Mouse (Mus musculus) heart, postnatal 14 days (tissue): ENCODE results near the gene Tert. TPM values are rescaled to one million over a fixed set of nuclear protein-coding genes. Genes with fewer than 3 reads are reported as not detected.
A peak's percentile ranks its signal among the peaks of the same experiment; 100 is the strongest.

ENCODE experiments used
- DNase-seq, 2 experiments: peaks; one replicate each; pipeline ENCODE4 v3.0.0; 2021 to 2022
- intact Hi-C: fragments of 180-260 bp; cut with DNase I; formaldehyde crosslinking; loops from one replicate; pipeline ENCODE4 v1.15.1; 2025
- total RNA-seq, 2 experiments: library from RNA; stranded (reverse); gene quantifications; 2 replicates each; pipeline ENCODE4 v1.2.3; 2021

The Tert gene
- total RNA-seq, 2 experiments from 2014 or later, result 0.14 to 0.41 TPM

GRCm38 (mm10) chr13:73658953-73659352 lies 32.2 kb downstream of the Tert start:
- intact Hi-C loops, result no loop called here
- DNase-seq, result no peak

- no peak for DNase-seq
- intact Hi-C loops, result no loop called here
Observed at GRCm38 (mm10) chr13:73660163-73660695, 33.5 kb downstream of the Tert start.

- DNase-seq, result no peak
- intact Hi-C loops, result no loop called here
Observed at GRCm38 (mm10) chr13:73675161-73675560, 48.5 kb downstream of the Tert start.

GRCm38 (mm10) chr13:73677853-73678252 lies 51.1 kb downstream of the Tert start, which contains the start of gene Slc6a18:
Gene Slc6a18 (minus strand): TSS chr13:73678023.
- no peak for DNase-seq
- intact Hi-C loops, result no loop called here

- no peak for DNase-seq
- intact Hi-C loops, result no loop called here
Observed at GRCm38 (mm10) chr13:73679311-73679710, 52.6 kb downstream of the Tert start.

GRCm38 (mm10) chr13:73680394-73680793 lies 53.7 kb downstream of the Tert start:
- intact Hi-C loops, result no loop called here

GRCm38 (mm10) chr13:73682226-73682625 lies 55.5 kb downstream of the Tert start:
- intact Hi-C loops, result no loop called here
- DNase-seq, result no peak

More at GRCm38 (mm10) chr13:73680394-73680793, 53.7 kb downstream of the Tert start:
- no peak for DNase-seq

- peak; percentile 19 to 49 for DNase-seq
- intact Hi-C loops, result no loop called here
Observed at GRCm38 (mm10) chr13:73683682-73684081, 57.0 kb downstream of the Tert start.

GRCm38 (mm10) chr13:73684412-73684811 lies 57.7 kb downstream of the Tert start:
- DNase-seq, result no peak
- intact Hi-C loops, result no loop called here

GRCm38 (mm10) chr13:73685502-73685901 lies 58.8 kb downstream of the Tert start:
- intact Hi-C loops, result no loop called here
- DNase-seq, result no peak

GRCm38 (mm10) chr13:73687601-73688000 lies 60.9 kb downstream of the Tert start:
- intact Hi-C loops, result no loop called here
- DNase-seq, result no peak

GRCm38 (mm10) chr13:73688934-73689333 lies 62.2 kb downstream of the Tert start:
- no peak for DNase-seq
- intact Hi-C loops, result no loop called here

- peak; percentile 55 to 70 for DNase-seq
Observed at GRCm38 (mm10) chr13:73692249-73692868, 65.6 kb downstream of the Tert start.

GRCm38 (mm10) chr13:73693333-73693732 lies 66.6 kb downstream of the Tert start:
- intact Hi-C loops, result loop anchor here (2.0 kb wide), 1 partner anchor 47 kb away; no protein-coding TSS in a partner anchor

More at GRCm38 (mm10) chr13:73692249-73692868, 65.6 kb downstream of the Tert start:
- intact Hi-C loops, result loop anchor here (1.0 to 2.0 kb wide), 2 partner anchors 46 to 179 kb away; no protein-coding TSS in a partner anchor

GRCm38 (mm10) chr13:73694972-73695371 lies 68.3 kb downstream of the Tert start:
- DNase-seq, result no peak
- intact Hi-C loops, result no loop called here

More at GRCm38 (mm10) chr13:73693333-73693732, 66.6 kb downstream of the Tert start:
- no peak for DNase-seq

- intact Hi-C loops, result no loop called here
- no peak for DNase-seq
Observed at GRCm38 (mm10) chr13:73696529-73696928, 69.8 kb downstream of the Tert start.

Other genes starting within 250 kb of the Tert start
- gene Lpcat1, start 159.7 kb upstream of the Tert start, total RNA-seq, result 10 to 100 TPM in 1 of 2 experiments, 1 to 10 TPM in 1; 8.0 to 10.6 TPM
- gene Slc6a3, start 90.2 kb upstream of the Tert start, total RNA-seq, result not detected
- 10 to 100 TPM; 57.0 to 60.5 TPM for gene Clptm1l, start 22.9 kb upstream of the Tert start, total RNA-seq
- not detected for gene Slc6a18, start 51.1 kb downstream of the Tert start, total RNA-seq
- gene Slc6a19, start 78.0 kb downstream of the Tert start, total RNA-seq, result under 1 TPM in 1 of 2 experiments, not detected in 1; 0.12 TPM
- gene Slc12a7, start 106.2 kb downstream of the Tert start, total RNA-seq, result 100 to 1,000 TPM; 151 to 165 TPM
- gene Nkd2, start 220.7 kb downstream of the Tert start, total RNA-seq, result 1 to 10 TPM; 1.7 to 2.2 TPM